Mouse (Mus musculus) right cerebral cortex, postnatal 10 days (tissue): ENCODE data around the gene Ctse.
A peak's percentile ranks its signal among the peaks of the same experiment; 100 is the strongest.

Experiments
- DNase-seq, 2 experiments: peaks; one replicate each; pipeline ENCODE4 v3.0.0; 2021; ENCODE audit warnings: low spot score in 2 of 2

Gene Ctse

GRCm38 (mm10) chr1:131652670-131653443 lies 14.8 kb downstream of the Ctse start:
- no peak for DNase-seq

DNA sequence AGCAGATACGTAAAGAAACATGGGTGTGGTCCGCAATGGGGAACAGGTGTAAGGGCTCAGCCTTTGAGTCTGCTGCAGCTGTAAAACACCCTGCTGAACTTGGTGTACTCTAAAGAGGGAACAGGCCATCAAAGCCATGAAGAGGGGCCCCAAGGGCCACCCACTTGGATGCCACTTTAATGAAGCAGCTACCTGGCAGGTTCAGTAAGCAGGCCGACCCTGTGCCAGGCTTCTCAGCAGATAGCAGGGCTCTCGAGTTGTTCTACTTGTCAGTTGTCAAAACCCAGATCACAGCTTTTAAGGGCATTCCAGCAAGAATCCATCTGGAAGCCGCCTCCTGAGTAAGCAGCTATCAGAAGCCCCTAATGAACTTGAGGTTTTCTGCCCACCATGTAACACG lies 17.5 kb downstream of the Ctse start:
- DNase-seq, result no peak

DNA sequence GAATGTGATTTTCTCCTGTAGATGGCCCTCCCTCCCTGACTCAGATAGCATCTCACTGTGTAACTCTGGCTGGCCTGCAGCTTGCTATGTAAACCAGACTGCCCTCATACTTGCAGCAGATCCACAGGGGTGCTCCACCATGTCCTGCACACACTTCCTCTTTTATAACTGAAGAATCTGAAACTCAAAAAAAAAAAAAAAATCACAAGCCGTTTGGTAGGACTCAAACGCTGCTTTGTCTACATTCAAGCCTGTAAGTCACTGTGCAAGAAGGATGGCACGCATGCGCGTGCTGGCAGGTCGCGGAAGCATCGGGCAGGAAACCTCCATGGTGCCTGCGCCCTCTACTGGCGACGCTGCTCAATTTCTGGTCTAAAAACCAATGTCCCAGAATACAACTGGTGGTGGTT lies 19.8 kb downstream of the Ctse start:
- peak; percentile 94 to 95 for DNase-seq

DNA sequence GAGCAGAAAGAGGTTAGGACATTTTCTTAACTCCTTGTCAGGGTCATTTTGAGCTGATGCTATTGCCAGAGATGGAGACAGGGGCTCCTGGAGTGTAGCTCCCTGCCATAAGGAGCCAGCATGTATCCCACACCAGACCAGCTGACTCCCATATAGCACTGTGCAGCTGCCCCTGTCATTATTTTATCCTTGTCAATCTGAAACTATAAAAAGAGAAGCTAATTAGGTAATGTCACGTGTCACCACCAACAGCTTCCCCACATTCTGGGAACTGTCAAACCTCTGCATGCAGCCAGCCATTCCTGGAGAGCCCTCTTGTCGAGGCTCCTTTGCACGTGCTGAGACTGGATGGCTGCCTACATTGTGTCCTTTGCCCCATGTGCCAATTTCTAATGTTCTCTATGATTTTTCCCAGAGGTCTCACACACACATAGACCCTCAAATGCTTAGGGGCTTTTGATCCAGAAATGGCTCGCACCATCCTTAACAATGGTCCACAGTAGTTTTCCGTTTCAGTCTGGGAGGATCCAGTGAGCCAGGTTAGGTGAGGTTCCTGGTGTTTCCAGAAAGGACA lies 21.5 kb downstream of the Ctse start:
- DNase-seq, result no peak

- no peak for DNase-seq
These were observed 22.2 kb downstream of the Ctse start for GRCm38 (mm10) chr1:131660266-131660665.

GRCm38 (mm10) chr1:131660716-131661472 lies 22.8 kb downstream of the Ctse start:
- no peak for DNase-seq

DNA sequence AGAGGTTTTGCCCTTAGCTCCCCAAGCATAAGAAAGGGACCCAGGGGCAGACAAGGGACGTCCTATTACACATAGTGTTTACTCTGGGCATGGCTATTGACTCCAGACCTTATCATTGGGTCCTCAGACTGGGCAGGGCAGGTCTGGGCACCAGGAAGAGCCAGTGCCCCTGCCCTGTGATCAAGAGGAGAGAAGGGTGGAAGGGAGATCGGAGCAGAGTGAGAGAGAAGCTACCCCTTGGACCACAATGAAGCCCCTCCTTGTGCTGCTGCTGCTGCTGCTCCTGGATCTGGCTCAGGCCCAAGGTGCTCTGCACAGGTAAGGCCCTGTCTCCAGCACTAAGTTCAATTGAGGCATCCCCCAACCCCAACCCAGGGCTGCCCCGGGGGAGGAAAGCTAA lies 23.6 kb downstream of the Ctse start:
- DNase-seq, result no peak

- no peak for DNase-seq
These were observed 25.3 kb downstream of the Ctse start for GRCm38 (mm10) chr1:131663286-131663995.

GRCm38 (mm10) chr1:131664136-131664535 lies 26.0 kb downstream of the Ctse start:
- no peak for DNase-seq

DNA sequence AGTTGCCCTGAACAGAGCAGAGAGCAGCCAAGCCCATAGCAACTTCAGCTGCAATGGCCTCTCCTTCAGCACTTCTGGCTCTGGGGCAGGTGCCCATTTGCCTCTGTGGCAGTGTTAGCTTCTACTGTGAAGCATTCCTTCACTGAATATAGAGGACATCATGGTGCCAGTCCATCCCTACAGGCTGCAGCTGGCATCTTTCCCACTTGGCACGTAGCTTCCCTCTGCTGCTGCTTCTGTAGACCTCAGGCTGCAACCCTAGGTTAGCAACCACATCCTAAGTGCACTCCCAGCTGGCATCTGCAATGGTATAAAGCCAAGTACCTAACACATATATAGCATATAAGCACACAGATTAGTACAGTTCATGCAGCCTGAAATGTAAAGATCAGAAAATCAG lies 27.8 kb downstream of the Ctse start:
- DNase-seq, result no peak

DNA sequence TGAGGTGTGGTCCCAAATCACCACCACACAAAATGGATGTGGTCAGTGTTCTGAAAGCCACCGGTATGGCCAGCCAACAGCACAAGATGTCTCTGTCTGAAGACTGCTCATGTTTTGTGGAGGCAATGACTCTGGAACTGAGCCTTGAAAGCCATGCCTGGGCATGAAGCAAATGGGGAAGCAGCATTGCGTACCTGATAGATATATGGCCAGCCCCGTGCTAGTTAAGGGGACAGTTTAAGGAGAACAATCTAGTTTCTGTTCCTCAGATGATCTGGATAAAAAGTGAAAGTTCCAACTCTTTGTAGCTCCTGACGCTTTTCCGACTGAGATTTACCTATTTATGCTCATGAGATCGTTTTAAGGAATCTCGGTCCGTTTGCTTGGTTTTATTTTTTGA lies 33.0 kb downstream of the Ctse start:
- no peak for DNase-seq

- no peak for DNase-seq
These were observed 34.3 kb downstream of the Ctse start for GRCm38 (mm10) chr1:131672361-131672760.

- no peak for DNase-seq
These were observed 41.5 kb downstream of the Ctse start for GRCm38 (mm10) chr1:131679644-131680043.

GRCm38 (mm10) chr1:131687739-131688138 lies 49.6 kb downstream of the Ctse start:
- no peak for DNase-seq

GRCm38 (mm10) chr1:131688475-131688874 lies 50.4 kb downstream of the Ctse start, which contains the start of gene Rab7b:
Gene Rab7b (plus strand): TSS chr1:131688695.
- peak in 1 of 2 experiments; percentile 37 for DNase-seq

DNA sequence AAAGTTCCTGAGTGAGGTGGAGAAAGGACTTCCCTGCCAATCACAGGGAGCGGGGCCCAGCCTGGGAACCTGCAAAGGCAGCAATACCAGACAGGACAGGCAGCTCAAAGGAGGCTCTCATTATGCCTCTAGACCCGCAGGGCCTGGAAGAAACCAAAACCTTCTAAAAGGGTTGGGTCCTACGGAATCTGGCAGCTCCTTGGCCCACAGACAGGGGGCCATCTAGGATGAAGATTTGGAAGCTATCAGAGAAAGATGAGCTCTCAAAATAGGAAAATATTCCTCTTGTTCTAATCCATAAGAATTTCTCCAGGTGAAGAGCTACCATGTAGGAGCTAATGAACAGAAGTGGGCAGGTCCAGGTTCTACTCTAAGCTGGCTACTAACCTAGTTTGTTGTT lies 50.9 kb downstream of the Ctse start:
- no peak for DNase-seq

DNA sequence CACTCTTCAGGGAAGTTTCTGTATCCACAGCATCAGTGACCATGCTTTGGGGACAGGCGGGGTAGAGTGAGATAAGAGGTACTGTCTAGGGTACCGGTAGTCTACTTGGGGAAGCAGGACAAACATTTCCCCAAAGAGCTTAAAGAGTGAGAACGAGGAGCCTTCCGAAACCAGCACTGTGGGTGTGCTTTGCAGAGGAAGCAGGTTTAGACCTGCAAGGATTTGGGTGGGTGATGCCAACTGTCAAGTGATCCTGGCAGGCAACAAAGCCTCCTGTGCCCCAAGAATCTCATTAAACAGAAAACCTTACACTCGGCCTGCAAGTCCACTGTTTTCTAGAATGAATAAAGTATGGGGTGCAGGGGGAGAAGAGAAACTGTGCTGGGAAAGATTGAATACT lies 51.8 kb downstream of the Ctse start:
- DNase-seq, result no peak

DNA sequence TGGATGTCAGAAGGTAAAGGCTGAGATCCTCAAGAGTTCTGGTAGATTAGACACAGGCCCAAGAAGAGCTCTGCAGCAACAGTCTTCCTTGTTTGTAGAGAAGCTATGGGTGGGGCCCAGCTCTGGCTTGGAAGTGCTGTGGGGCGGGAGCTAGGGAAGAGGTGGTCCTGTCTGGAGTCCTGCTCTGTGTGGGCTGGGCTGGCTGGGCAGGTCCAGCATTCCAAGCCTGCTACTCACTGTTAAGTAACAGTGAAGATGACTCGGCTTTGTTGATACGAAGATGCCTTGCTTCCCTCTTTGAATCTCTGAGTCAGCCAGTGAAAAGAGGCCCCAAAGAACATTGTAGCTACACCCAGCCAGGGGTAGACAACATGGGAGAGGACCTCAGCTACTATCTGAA lies 52.3 kb downstream of the Ctse start:
- DNase-seq, result no peak

DNA sequence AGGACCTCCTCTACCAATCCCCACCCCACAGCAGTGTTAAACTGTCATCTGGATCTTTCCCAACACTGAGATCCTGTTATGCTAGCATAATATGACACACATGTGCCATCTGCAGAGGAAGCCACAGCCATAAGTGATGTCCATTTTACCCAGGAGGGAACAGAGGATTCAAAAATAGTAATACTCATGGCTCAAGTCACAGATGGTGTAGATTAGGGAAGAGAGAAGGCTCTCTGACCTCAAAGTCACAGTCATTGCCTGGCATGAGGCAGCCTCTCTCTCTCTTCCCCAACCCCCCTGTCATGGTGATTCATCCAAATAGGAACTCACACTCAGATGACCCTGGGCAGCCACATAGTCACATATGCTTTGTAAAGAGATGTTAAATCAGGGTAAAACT lies 53.2 kb downstream of the Ctse start:
- no peak for DNase-seq

GRCm38 (mm10) chr1:131695308-131695707 lies 57.2 kb downstream of the Ctse start:
- no peak for DNase-seq

DNA sequence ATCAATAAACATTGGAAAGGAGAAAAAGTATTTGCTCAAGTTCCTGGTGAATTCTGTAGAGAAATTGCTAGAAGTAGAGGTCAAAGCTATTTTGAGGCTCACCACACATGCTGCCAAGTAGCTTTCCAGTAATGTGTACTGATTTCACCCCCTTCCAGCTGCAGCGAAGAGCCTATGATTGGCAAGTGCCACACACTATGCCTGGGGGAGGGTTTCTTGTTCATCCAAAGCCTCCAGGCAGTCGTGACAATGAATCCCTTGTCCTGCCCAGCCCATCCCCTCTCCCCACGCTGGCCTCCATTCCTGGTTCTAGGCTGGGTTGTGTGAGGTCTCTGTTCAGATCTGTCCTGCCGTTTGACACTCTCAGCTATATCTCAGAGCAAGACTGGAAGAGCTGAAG lies 58.2 kb downstream of the Ctse start:
- peak in 1 of 2 experiments; percentile 44 for DNase-seq

DNA sequence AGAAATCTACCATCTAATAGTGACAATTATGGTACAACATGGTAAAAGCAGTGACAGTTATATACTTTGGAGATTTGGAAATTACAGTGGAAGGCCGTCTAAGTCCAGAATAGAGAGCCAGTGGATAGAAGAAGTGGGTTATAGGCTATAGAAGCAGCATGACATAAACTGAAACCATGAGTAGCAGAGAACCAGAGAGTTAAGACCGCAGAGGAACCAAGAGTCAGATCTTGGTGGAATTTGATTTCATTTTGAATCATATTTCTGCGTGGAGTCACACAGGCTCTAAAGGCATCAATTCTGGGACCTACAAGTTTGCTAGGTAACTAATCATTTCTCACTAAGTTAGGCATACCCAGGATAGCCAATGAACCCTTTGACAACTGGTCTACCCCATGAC lies 60.7 kb downstream of the Ctse start:
- no peak for DNase-seq
